In genomic region chr16:24347582-24348411, GRCm38 (mm10) we compare ENCODE assay signal across 9 mouse cellular contexts. TPM values are rescaled to one million over a fixed set of nuclear protein-coding genes. Genes with fewer than 3 reads are reported as not detected.
DNase-seq lines count a peak whose midpoint lies in the region; ATAC-seq and TF ChIP-seq lines count a peak whose summit lies in the region.
"Had no signal": no experiment of that assay in that cellular context is flagged by ENCODE, and none has a peak within 500 bp of the region (broad histone marks: within the 10 kb centered on the region; RNA-seq: fewer than 3 reads in every experiment).

No protein-coding gene starts in this region.

- no peak overlapping the region for H3K9ac ChIP-seq in embryonic facial prominence, embryonic 13.5 days
- H3K9ac ChIP-seq: liver, embryonic 14.5 days had no signal

- H3K4me3 ChIP-seq in embryonic facial prominence, embryonic 13.5 days, result no peak overlapping the region
- H3K4me3 ChIP-seq in embryonic facial prominence, embryonic 10.5 days, result no peak overlapping the region
- no peak overlapping the region; the same call in 1 of the 2 replicates for H3K4me3 ChIP-seq in spleen, adult 2 months (ENCODE audit: extremely low read depth, insufficient read depth, insufficient read length)
- H3K4me3 ChIP-seq in kidney, adult 2 months (ENCODE audit: insufficient read depth, low read depth, low read length), result no peak overlapping the region; the same call in 1 of the 2 replicates

- ATAC-seq in embryonic facial prominence, embryonic 13.5 days (ENCODE audit: insufficient number of reproducible peaks, insufficient read depth, low FRiP score, low TSS enrichment, low read depth), result no peak

- TF ChIP-seq CTCF in spleen, adult 2 months (IDR thresholded peaks at IDR 0.05; ENCODE audit: extremely low read depth, insufficient read depth, insufficient read length, insufficient replicate concordance), result no peak
- no peak for TF ChIP-seq CTCF in kidney, adult 2 months (conservative IDR thresholded peaks at IDR 0.05; ENCODE audit: insufficient read depth, insufficient read length, low read depth, low read length)

- TF ChIP-seq POLR2A in spleen, adult 2 months (IDR thresholded peaks at IDR 0.05; ENCODE audit: low read depth, low read length), result no peak
- TF ChIP-seq POLR2A in kidney, adult 2 months (IDR thresholded peaks at IDR 0.05; ENCODE audit: low read depth, low read length), result no peak

- DNase-seq in embryonic facial prominence, embryonic 10.5 days (ENCODE audit: low spot score), result no peak
- DNase-seq in spleen, adult 2 months (ENCODE audit: low read depth in 1 of 2, low spot score in 2 of 2), result peak; percentile 26 to 33
- DNase-seq in spleen, postnatal 14 days (ENCODE audit: low spot score in 2 of 2), result no peak
- peak; percentile 35 for DNase-seq in kidney, adult 2 months
- DNase-seq in lung, postnatal 10 days, result peak; percentile 5
- peak; percentile 73 for DNase-seq in telencephalon, adult 2 months (ENCODE audit: low read depth, low spot score)
- no peak for DNase-seq in urinary bladder, postnatal 25 days (ENCODE audit: low spot score)

- H3K4me2 ChIP-seq in embryonic facial prominence, embryonic 13.5 days, result peak overlapping the region; percentile 27; the same call in 1 of the 2 replicates

- H3K4me1 ChIP-seq in embryonic facial prominence, embryonic 13.5 days, result peaks cover 9% of the 10 kb centered on the region
- H3K4me1 ChIP-seq in embryonic facial prominence, embryonic 10.5 days, result peaks cover 10% of the 10 kb centered on the region
- peaks cover 6% of the 10 kb centered on the region; the same call in 1 of the 2 replicates for H3K4me1 ChIP-seq in spleen, adult 2 months (ENCODE audit: control insufficient read depth, insufficient read depth, insufficient read length)
- no peaks in the 10 kb centered on the region for H3K4me1 ChIP-seq in kidney, adult 2 months (ENCODE audit: control insufficient read depth, insufficient read depth, low read length)

- H3K9me3 ChIP-seq in embryonic facial prominence, embryonic 13.5 days, result no peaks in the 10 kb centered on the region
- H3K9me3 ChIP-seq in embryonic facial prominence, embryonic 10.5 days, result peaks cover 3% of the 10 kb centered on the region; the same call in 1 of the 2 replicates

- no peaks in the 10 kb centered on the region for H3K36me3 ChIP-seq in embryonic facial prominence, embryonic 13.5 days
- H3K36me3 ChIP-seq in embryonic facial prominence, embryonic 10.5 days (replicated peaks), result no peaks in the 10 kb centered on the region
- no peaks in the 10 kb centered on the region for H3K36me3 ChIP-seq in spleen, adult 2 months (ENCODE audit: control insufficient read depth, insufficient read depth, low read length)
- H3K36me3 ChIP-seq in kidney, adult 2 months (ENCODE audit: control insufficient read depth, insufficient read depth, low read length), result no peaks in the 10 kb centered on the region

- H3K27ac ChIP-seq in embryonic facial prominence, embryonic 13.5 days, result no peak overlapping the region
- H3K27ac ChIP-seq in embryonic facial prominence, embryonic 10.5 days (replicated peaks), result no peak overlapping the region
- H3K27ac ChIP-seq in spleen, adult 2 months (ENCODE audit: insufficient read depth, low read length), result no peak overlapping the region
- H3K27ac ChIP-seq in kidney, adult 2 months (ENCODE audit: insufficient read depth, low read depth, low read length), result no peak overlapping the region
- H3K27ac ChIP-seq: liver, embryonic 14.5 days had no signal

- 61% methylated on average over 21 of the region's 21 CpGs for WGBS in embryonic facial prominence, embryonic 13.5 days
- WGBS in embryonic facial prominence, embryonic 10.5 days, result 73% methylated on average over 21 of the region's 21 CpGs
- 18% methylated on average over 21 of the region's 21 CpGs for WGBS in spleen, adult 2 months
- 32% methylated on average over 21 of the region's 21 CpGs for WGBS in kidney, adult 2 months

- H3K27me3 ChIP-seq in embryonic facial prominence, embryonic 13.5 days, result no peaks in the 10 kb centered on the region
- H3K27me3 ChIP-seq in embryonic facial prominence, embryonic 10.5 days (replicated peaks; ENCODE audit: low read depth, poor library complexity, severe bottlenecking), result no peaks in the 10 kb centered on the region
- no peaks in the 10 kb centered on the region for H3K27me3 ChIP-seq in spleen, adult 2 months (ENCODE audit: control insufficient read depth, insufficient read depth, low read length)
- no peaks in the 10 kb centered on the region for H3K27me3 ChIP-seq in kidney, adult 2 months (replicated peaks; ENCODE audit: control insufficient read depth, insufficient read depth, low read length)

RNA-seq across cellular contexts. Expression of gene Lpp, which starts 45.5 kb away (rescaled TPM):
- 48.9 and 49.3 TPM in 2 replicates for polyA plus RNA-seq in embryonic facial prominence, embryonic 13.5 days (2015; fragmentation: Nextera tagmentation; extraction: Ambion mirVana)
- polyA plus RNA-seq in embryonic facial prominence, embryonic 10.5 days (2016; fragmentation: Nextera tagmentation; extraction: Ambion mirVana), result 41.8 and 43.5 TPM in 2 replicates
- polyA plus RNA-seq in spleen, adult 2 months (2012; rRNA removed), result 8.2 and 12.2 TPM in 2 replicates
- polyA plus RNA-seq in kidney, adult 2 months (2012; rRNA removed), result 15.9 and 20.2 TPM in 2 replicates

Comparison
In these comparisons a context has a peak if more than half of its experiments do, and no peak if none do; other contexts are left out.
1. DNase-seq: peak in spleen, adult 2 months (2 of 2), kidney, adult 2 months (single experiment), lung, postnatal 10 days (single experiment) and telencephalon, adult 2 months (single experiment); none in embryonic facial prominence, embryonic 10.5 days (single experiment), spleen, postnatal 14 days (0 of 2) and urinary bladder, postnatal 25 days (single experiment).